Mouse (Mus musculus) intestine, embryonic 16.5 days (tissue): ENCODE measurements at regions not wholly inside any gene's neighbourhood (a gene's known extent, or its start where the extent isn't known, plus 50 kb on each side); places are given as distances from the start of the nearest gene placed in this dataset.

ENCODE experiments used
- ATAC-seq: fragments of 200-750 bp; cut with Nextera tagmentation; 2 replicates; pipeline ENCODE4 v1.8.0; 2017; ENCODE audit warnings: moderate TSS enrichment, moderate library complexity
- H3K27ac ChIP-seq: fragments of 300-500 bp; sonication (generic); 2 replicates; pipeline ENCODE4 v1.5.1; 2014; ENCODE audit warnings: mild to moderate bottlenecking, low read length
- H3K27me3 ChIP-seq: fragments of 300-500 bp; sonication (generic); replicated peaks from 2 replicates; pipeline ENCODE4 v1.6.1; 2014; ENCODE audit warnings: low read length, control low read depth, mixed read lengths; ENCODE audit not compliant: control insufficient read depth, insufficient read depth
- H3K36me3 ChIP-seq: fragments of 300-500 bp; sonication (generic); 2 replicates; pipeline ENCODE4 v1.6.1; 2014; ENCODE audit warnings: low read length, control low read depth; ENCODE audit not compliant: control insufficient read depth, insufficient read depth
- H3K4me1 ChIP-seq: fragments of 300-500 bp; sonication (generic); 2 replicates; pipeline ENCODE4 v1.6.1; 2014; ENCODE audit warnings: low read length, control low read depth, mixed read lengths; ENCODE audit not compliant: control insufficient read depth, insufficient read depth
- H3K4me2 ChIP-seq: fragments of 300-500 bp; sonication (generic); 2 replicates; pipeline ENCODE4 v1.6.1; 2014; ENCODE audit warnings: low read depth, low read length, control low read depth
- H3K4me3 ChIP-seq: fragments of 300-500 bp; sonication (generic); 2 replicates; pipeline ENCODE4 v1.5.1; 2014; ENCODE audit warnings: mild to moderate bottlenecking, low read length
- H3K9ac ChIP-seq: fragments of 300-500 bp; sonication (generic); 2 replicates; pipeline ENCODE4 v1.6.1; 2014; ENCODE audit warnings: low read depth, low read length
- H3K9me3 ChIP-seq: fragments of 300-500 bp; sonication (generic); 2 replicates; pipeline ENCODE4 v1.6.1; 2016; ENCODE audit warnings: low read length, control low read depth; ENCODE audit not compliant: control insufficient read depth
- WGBS: fragments of 180-500 bp; shearing (Covaris S2); extraction: QIAGEN DNeasy Blood & Tissue Kit; methylation state at CpG from one replicate; pipeline ENCODE4 v1.1.7; 2014; 5-methylcytosine and 5-hydroxymethylcytosine counted together

GRCm38 (mm10) chr7:39789321-39789720, 271.8 kb downstream of the Zfp619 start:
- H3K36me3 ChIP-seq: no peaks in the 10 kb centered on the region
- no peak for ATAC-seq
- no peak overlapping the region for H3K4me3 ChIP-seq
- H3K27me3 ChIP-seq: no peaks in the 10 kb centered on the region
- 71% methylated on average over 4 of the region's 4 CpGs for WGBS
- H3K4me2 ChIP-seq: no peak overlapping the region
- no peak overlapping the region for H3K27ac ChIP-seq
- H3K4me1 ChIP-seq: no peaks in the 10 kb centered on the region
- H3K9me3 ChIP-seq: no peaks in the 10 kb centered on the region
- no peak overlapping the region for H3K9ac ChIP-seq

- no peak for ATAC-seq
- H3K9ac ChIP-seq: no peak overlapping the region
- 76% methylated on average over 4 of the region's 4 CpGs for WGBS
Measured at GRCm38 (mm10) chr7:39789880-39790279, 272.3 kb downstream of the Zfp619 start.

GRCm38 (mm10) chr7:39794751-39795150, 277.2 kb downstream of the Zfp619 start:
- Histone ChIP-seq H3K9me3 (no peaks in the 10 kb centered on the region), H3K27ac (no peak overlapping the region), H3K4me3 (no peak overlapping the region), H3K27me3 (no peaks in the 10 kb centered on the region), H3K4me2 (no peak overlapping the region), H3K9ac (no peak overlapping the region), H3K4me1 (no peaks in the 10 kb centered on the region), H3K36me3 (no peaks in the 10 kb centered on the region)
- no peak for ATAC-seq
- WGBS: 83% methylated on average over 3 of the region's 3 CpGs

More at GRCm38 (mm10) chr7:39789880-39790279, 272.3 kb downstream of the Zfp619 start:
- Histone ChIP-seq H3K4me2 (no peak overlapping the region), H3K9me3 (no peaks in the 10 kb centered on the region), H3K4me3 (no peak overlapping the region), H3K36me3 (no peaks in the 10 kb centered on the region), H3K4me1 (no peaks in the 10 kb centered on the region), H3K27ac (no peak overlapping the region), H3K27me3 (no peaks in the 10 kb centered on the region)

GRCm38 (mm10) chr7:39804276-39804675, 286.7 kb downstream of the Zfp619 start:
- no peak for ATAC-seq
- Histone ChIP-seq H3K27ac (no peak overlapping the region), H3K36me3 (no peaks in the 10 kb centered on the region), H3K27me3 (no peaks in the 10 kb centered on the region), H3K9ac (no peak overlapping the region), H3K4me2 (no peak overlapping the region), H3K4me3 (no peak overlapping the region), H3K4me1 (no peaks in the 10 kb centered on the region), H3K9me3 (no peaks in the 10 kb centered on the region)
- WGBS: 78% methylated on average over 3 of the region's 3 CpGs

- Histone ChIP-seq H3K27me3 (no peaks in the 10 kb centered on the region), H3K4me3 (no peak overlapping the region), H3K4me2 (no peak overlapping the region), H3K9ac (no peak overlapping the region), H3K27ac (no peak overlapping the region), H3K4me1 (no peaks in the 10 kb centered on the region), H3K9me3 (no peaks in the 10 kb centered on the region), H3K36me3 (no peaks in the 10 kb centered on the region)
- ATAC-seq: no peak
- WGBS: 29% methylated on average over 3 of the region's 3 CpGs
Measured at GRCm38 (mm10) chr7:39818036-39818435, 300.5 kb downstream of the Zfp619 start.

GRCm38 (mm10) chr7:39822550-39823178, 305.1 kb downstream of the Zfp619 start:
- no peak overlapping the region for H3K27ac ChIP-seq
- H3K4me1 ChIP-seq: no peaks in the 10 kb centered on the region
- H3K9me3 ChIP-seq: no peaks in the 10 kb centered on the region
- H3K27me3 ChIP-seq: no peaks in the 10 kb centered on the region
- H3K4me3 ChIP-seq: no peak overlapping the region
- 62% methylated on average over 4 of the region's 4 CpGs for WGBS
- no peak overlapping the region for H3K4me2 ChIP-seq
- no peaks in the 10 kb centered on the region for H3K36me3 ChIP-seq
- ATAC-seq: peak; percentile 94
- no peak overlapping the region for H3K9ac ChIP-seq

- no peak overlapping the region for H3K27ac ChIP-seq
- H3K27me3 ChIP-seq: no peaks in the 10 kb centered on the region
- no peak overlapping the region for H3K4me2 ChIP-seq
- peak; percentile 76 for ATAC-seq
- no peak overlapping the region for H3K4me3 ChIP-seq
- 49% methylated on average over 6 of the region's 6 CpGs for WGBS
- no peaks in the 10 kb centered on the region for H3K9me3 ChIP-seq
- H3K36me3 ChIP-seq: no peaks in the 10 kb centered on the region
- H3K9ac ChIP-seq: no peak overlapping the region
- no peaks in the 10 kb centered on the region for H3K4me1 ChIP-seq
Measured at GRCm38 (mm10) chr7:39828378-39828777, 310.8 kb downstream of the Zfp619 start.

GRCm38 (mm10) chr7:39830831-39831230, 313.3 kb downstream of the Zfp619 start:
- ATAC-seq: no peak
- 80% methylated on average over 2 of the region's 2 CpGs for WGBS
- no peak overlapping the region for H3K27ac ChIP-seq

GRCm38 (mm10) chr7:39841988-39842387, 324.4 kb downstream of the Zfp619 start:
- H3K27me3 ChIP-seq: no peaks in the 10 kb centered on the region
- no peak overlapping the region for H3K27ac ChIP-seq
- no peak overlapping the region for H3K4me2 ChIP-seq
- no peak for ATAC-seq
- no peak overlapping the region for H3K4me3 ChIP-seq
- H3K4me1 ChIP-seq: no peaks in the 10 kb centered on the region
- H3K36me3 ChIP-seq: no peaks in the 10 kb centered on the region
- no peaks in the 10 kb centered on the region for H3K9me3 ChIP-seq
- 76% methylated on average over 3 of the region's 3 CpGs for whole genome bisulfite sequencing
- no peak overlapping the region for H3K9ac ChIP-seq

More at GRCm38 (mm10) chr7:39830831-39831230, 313.3 kb downstream of the Zfp619 start:
- Histone ChIP-seq H3K9me3 (no peaks in the 10 kb centered on the region), H3K4me3 (no peak overlapping the region), H3K4me1 (no peaks in the 10 kb centered on the region), H3K27me3 (no peaks in the 10 kb centered on the region), H3K4me2 (no peak overlapping the region), H3K36me3 (no peaks in the 10 kb centered on the region), H3K9ac (no peak overlapping the region)
